12 mouse cellular contexts compared by ENCODE assay signal in genomic region chr16:49937218-49938165, GRCm38 (mm10).
DNase-seq lines count a peak whose midpoint lies in the region; ATAC-seq and TF ChIP-seq lines count a peak whose summit lies in the region.
"Had no signal": no experiment of that assay in that cellular context is flagged by ENCODE, and none has a peak within 500 bp of the region (broad histone marks: within the 10 kb centered on the region; RNA-seq: fewer than 3 reads in every experiment).

No protein-coding gene starts in this region.

- peak; percentile 64; the same call in 1 of the 2 replicates for ATAC-seq in hindbrain, embryonic 11.5 days (ENCODE audit: low FRiP score)
- no peak for ATAC-seq in hindbrain, embryonic 14.5 days (ENCODE audit: low FRiP score)
- peak; percentile 49 for ATAC-seq in midbrain, embryonic 11.5 days (ENCODE audit: low FRiP score)
- ATAC-seq in kidney, postnatal 0 days (replicated peaks; ENCODE audit: low FRiP score, low read depth) = no peak; the same call in 1 of the 2 replicates
- ATAC-seq in cerebellum, adult (ENCODE audit: insufficient number of reproducible peaks, low FRiP score, low TSS enrichment) = no peak

- no peak for DNase-seq in hindbrain, embryonic 11.5 days (ENCODE audit: low spot score)
- no peak for DNase-seq in hindbrain, embryonic 14.5 days (ENCODE audit: low spot score)
- DNase-seq in midbrain, embryonic 11.5 days (ENCODE audit: low spot score, missing footprints) = peak; percentile 87
- DNase-seq in midbrain, embryonic 10.5 days (ENCODE audit: low spot score) = no peak
- DNase-seq in kidney, postnatal 0 days (ENCODE audit: low spot score) = no peak
- peak; percentile 37 for DNase-seq in splenic B cell, adult 2 months (ENCODE audit: low read depth, low spot score)
- DNase-seq in cerebellum, adult 11 months = no peak
- DNase-seq: thymus, postnatal 4 days had no signal

- no peak overlapping the region for H3K9ac ChIP-seq in hindbrain, embryonic 11.5 days (ENCODE audit: low read depth, low read length)
- no peak overlapping the region for H3K9ac ChIP-seq in hindbrain, embryonic 14.5 days
- no peak overlapping the region for H3K9ac ChIP-seq in midbrain, embryonic 11.5 days (ENCODE audit: low read length)
- no peak overlapping the region for H3K9ac ChIP-seq in kidney, postnatal 0 days (ENCODE audit: low read depth, low read length)
- H3K9ac ChIP-seq: hindbrain, embryonic 15.5 days; liver, embryonic 15.5 days had no signal

- no peak overlapping the region for H3K27ac ChIP-seq in hindbrain, embryonic 11.5 days (ENCODE audit: low read depth, low read length)
- H3K27ac ChIP-seq in hindbrain, embryonic 14.5 days = no peak overlapping the region
- H3K27ac ChIP-seq in midbrain, embryonic 11.5 days (ENCODE audit: low read depth, low read length) = no peak overlapping the region
- no peak overlapping the region for H3K27ac ChIP-seq in midbrain, embryonic 10.5 days (replicated peaks)
- no peak overlapping the region for H3K27ac ChIP-seq in kidney, postnatal 0 days
- H3K27ac ChIP-seq: hindbrain, embryonic 15.5 days; left cerebral cortex, adult 2 months; liver, embryonic 15.5 days had no signal

- no peaks in the 10 kb centered on the region for H3K9me3 ChIP-seq in hindbrain, embryonic 11.5 days (ENCODE audit: control insufficient read depth, low read length)
- H3K9me3 ChIP-seq in hindbrain, embryonic 14.5 days (ENCODE audit: control insufficient read depth, low read length) = no peaks in the 10 kb centered on the region
- no peaks in the 10 kb centered on the region for H3K9me3 ChIP-seq in midbrain, embryonic 11.5 days (ENCODE audit: control insufficient read depth, low read length)
- H3K9me3 ChIP-seq in midbrain, embryonic 10.5 days (replicated peaks) = no peaks in the 10 kb centered on the region
- H3K9me3 ChIP-seq in kidney, postnatal 0 days (replicated peaks; ENCODE audit: low read length) = no peaks in the 10 kb centered on the region
- H3K9me3 ChIP-seq: hindbrain, embryonic 15.5 days; liver, embryonic 15.5 days had no signal

- no peak overlapping the region for H3K4me3 ChIP-seq in hindbrain, embryonic 11.5 days (ENCODE audit: low read depth, low read length)
- no peak overlapping the region for H3K4me3 ChIP-seq in hindbrain, embryonic 14.5 days (replicated peaks; ENCODE audit: low read length)
- no peak overlapping the region for H3K4me3 ChIP-seq in midbrain, embryonic 11.5 days (ENCODE audit: low read depth, low read length)
- no peak overlapping the region for H3K4me3 ChIP-seq in midbrain, embryonic 10.5 days
- H3K4me3 ChIP-seq in kidney, postnatal 0 days (replicated peaks; ENCODE audit: low read depth, low read length) = no peak overlapping the region
- H3K4me3 ChIP-seq: hindbrain, embryonic 15.5 days; left cerebral cortex, adult 2 months; liver, embryonic 15.5 days had no signal

- no peak overlapping the region for H3K4me2 ChIP-seq in hindbrain, embryonic 11.5 days (replicated peaks; ENCODE audit: low read depth, low read length)
- no peak overlapping the region for H3K4me2 ChIP-seq in hindbrain, embryonic 14.5 days (replicated peaks)
- no peak overlapping the region for H3K4me2 ChIP-seq in midbrain, embryonic 11.5 days
- H3K4me2 ChIP-seq in kidney, postnatal 0 days (ENCODE audit: low read length) = peak overlapping the region; percentile 17; the same call in 1 of the 2 replicates
- H3K4me2 ChIP-seq: hindbrain, embryonic 15.5 days; liver, embryonic 15.5 days had no signal

- no peak for TF ChIP-seq CTCF in kidney, postnatal 0 days (IDR thresholded peaks at IDR 0.05; ENCODE audit: low read depth)

- 53% methylated on average over 11 of the region's 11 CpGs for WGBS in hindbrain, embryonic 11.5 days
- 49% methylated on average over 11 of the region's 11 CpGs for WGBS in hindbrain, embryonic 14.5 days
- WGBS in midbrain, embryonic 11.5 days = 65% methylated on average over 11 of the region's 11 CpGs
- 76% methylated on average over 11 of the region's 11 CpGs for WGBS in midbrain, embryonic 10.5 days
- 32% methylated on average over 11 of the region's 11 CpGs for WGBS in kidney, postnatal 0 days

- H3K4me1 ChIP-seq in hindbrain, embryonic 11.5 days (replicated peaks; ENCODE audit: control insufficient read depth, insufficient read depth, low read length) = peaks cover 2% of the 10 kb centered on the region; the same call in 1 of the 2 replicates
- H3K4me1 ChIP-seq in hindbrain, embryonic 14.5 days (replicated peaks; ENCODE audit: control insufficient read depth, insufficient read depth, low read length) = peaks cover 12% of the 10 kb centered on the region
- H3K4me1 ChIP-seq in midbrain, embryonic 11.5 days (ENCODE audit: control insufficient read depth, insufficient read depth, low read length) = peaks cover 3% of the 10 kb centered on the region; the same call in 1 of the 2 replicates
- peaks cover 7% of the 10 kb centered on the region; the same call in 1 of the 2 replicates for H3K4me1 ChIP-seq in midbrain, embryonic 10.5 days
- H3K4me1 ChIP-seq in kidney, postnatal 0 days (replicated peaks; ENCODE audit: insufficient read depth, low read length) = peaks cover 9% of the 10 kb centered on the region; the same call in 1 of the 2 replicates

- no peaks in the 10 kb centered on the region for H3K27me3 ChIP-seq in hindbrain, embryonic 11.5 days (ENCODE audit: control insufficient read depth, insufficient read depth, low read length)
- no peaks in the 10 kb centered on the region for H3K27me3 ChIP-seq in hindbrain, embryonic 14.5 days (ENCODE audit: control insufficient read depth, insufficient read depth, low read length)
- H3K27me3 ChIP-seq in midbrain, embryonic 11.5 days (ENCODE audit: control insufficient read depth, insufficient read depth, low read length) = no peaks in the 10 kb centered on the region
- no peaks in the 10 kb centered on the region for H3K27me3 ChIP-seq in midbrain, embryonic 10.5 days (ENCODE audit: low read depth, poor library complexity, severe bottlenecking)
- H3K27me3 ChIP-seq in kidney, postnatal 0 days (ENCODE audit: insufficient read depth, low read length) = no peaks in the 10 kb centered on the region
- no peaks in the 10 kb centered on the region; the same call in 1 of the 2 replicates for H3K27me3 ChIP-seq in splenic B cell, adult 2 months (ENCODE audit: control insufficient read depth, insufficient read depth, low read length, poor library complexity, severe bottlenecking)
- H3K27me3 ChIP-seq: hindbrain, embryonic 15.5 days; liver, embryonic 15.5 days had no signal

- no peaks in the 10 kb centered on the region for H3K36me3 ChIP-seq in hindbrain, embryonic 11.5 days (ENCODE audit: control insufficient read depth, insufficient read depth, low read length)
- H3K36me3 ChIP-seq in hindbrain, embryonic 14.5 days (replicated peaks; ENCODE audit: control insufficient read depth, insufficient read depth) = no peaks in the 10 kb centered on the region
- H3K36me3 ChIP-seq in midbrain, embryonic 11.5 days (ENCODE audit: control insufficient read depth, insufficient read depth, low read length) = no peaks in the 10 kb centered on the region
- H3K36me3 ChIP-seq in midbrain, embryonic 10.5 days = no peaks in the 10 kb centered on the region
- H3K36me3 ChIP-seq in kidney, postnatal 0 days (ENCODE audit: insufficient read depth, low read length) = no peaks in the 10 kb centered on the region
- no peaks in the 10 kb centered on the region for H3K36me3 ChIP-seq in splenic B cell, adult 2 months (ENCODE audit: control insufficient read depth, insufficient read depth, low read length, poor library complexity, severe bottlenecking)
- H3K36me3 ChIP-seq: hindbrain, embryonic 15.5 days; liver, embryonic 15.5 days had no signal

Comparison
In these comparisons a context has a peak if more than half of its experiments do, and no peak if none do; other contexts are left out.
1. ATAC-seq: peak in hindbrain, embryonic 11.5 days (single experiment) and midbrain, embryonic 11.5 days (single experiment); none in hindbrain, embryonic 14.5 days (single experiment), kidney, postnatal 0 days (single experiment) and cerebellum, adult (single experiment).
2. DNase-seq: peak in midbrain, embryonic 11.5 days (single experiment) and splenic B cell, adult 2 months (single experiment); none in hindbrain, embryonic 11.5 days (single experiment), hindbrain, embryonic 14.5 days (single experiment), midbrain, embryonic 10.5 days (single experiment), kidney, postnatal 0 days (single experiment) and cerebellum, adult 11 months (single experiment).